Mouse (Mus musculus) spleen, adult 18-20 months (tissue): ENCODE measurements around the gene Fam135a.

Source experiments
- DNase-seq, 2 experiments: peaks; one replicate each; pipeline ENCODE4 v3.0.0; 2022; ENCODE audit warnings: mixed read lengths in 2 of 2

Gene Fam135a

DNA sequence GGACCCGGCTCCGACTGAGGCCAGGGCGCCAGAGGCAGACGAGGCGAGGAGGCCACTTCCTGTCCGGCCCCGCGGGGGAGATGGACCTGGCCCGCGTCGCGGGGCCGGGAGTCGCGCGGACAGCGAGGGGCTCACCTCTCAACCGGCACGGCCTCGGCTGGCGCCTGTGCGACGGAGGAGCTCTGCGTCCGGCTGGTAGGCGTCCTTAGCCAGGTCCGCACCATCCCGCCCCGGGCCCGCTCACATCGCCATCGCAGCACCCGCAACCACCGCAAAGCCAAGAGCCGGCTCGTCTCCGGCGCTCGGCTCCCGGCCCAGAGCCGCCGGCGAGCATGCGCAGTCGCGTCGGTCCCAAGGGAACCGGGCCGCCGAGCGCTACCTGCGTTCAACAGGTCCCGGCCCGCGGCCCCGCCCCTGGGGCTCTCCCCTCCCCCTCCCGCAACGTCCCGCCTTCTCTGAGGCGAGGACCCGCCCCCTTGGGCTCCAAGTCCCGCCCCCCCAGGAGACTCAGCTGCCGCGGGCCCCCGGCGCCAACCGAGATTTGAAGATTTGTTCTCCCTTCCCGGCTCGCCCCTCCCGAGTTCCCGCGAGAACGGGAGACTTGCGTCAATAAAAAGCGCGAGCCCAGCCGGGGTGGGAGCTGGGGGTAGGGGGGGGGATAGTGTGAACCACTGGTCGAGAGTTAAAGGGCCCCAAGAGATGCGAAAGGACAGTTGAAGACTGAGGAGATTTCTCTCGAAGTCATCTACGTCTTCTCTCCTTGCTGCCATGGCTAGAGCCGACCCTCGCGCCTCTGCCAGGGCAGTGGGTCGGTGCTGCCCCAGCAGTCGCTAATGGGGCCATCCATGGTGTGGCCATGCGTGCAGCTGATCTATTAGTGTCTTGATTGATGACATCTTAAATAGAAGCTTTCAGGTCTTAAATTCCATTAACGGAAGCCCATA lies at the start of gene Fam135a:
Fam135a (minus strand) TSS at position 416 of the 944 bp plus-strand sequence.
- DNase-seq = peak; percentile 63 to 72

DNA sequence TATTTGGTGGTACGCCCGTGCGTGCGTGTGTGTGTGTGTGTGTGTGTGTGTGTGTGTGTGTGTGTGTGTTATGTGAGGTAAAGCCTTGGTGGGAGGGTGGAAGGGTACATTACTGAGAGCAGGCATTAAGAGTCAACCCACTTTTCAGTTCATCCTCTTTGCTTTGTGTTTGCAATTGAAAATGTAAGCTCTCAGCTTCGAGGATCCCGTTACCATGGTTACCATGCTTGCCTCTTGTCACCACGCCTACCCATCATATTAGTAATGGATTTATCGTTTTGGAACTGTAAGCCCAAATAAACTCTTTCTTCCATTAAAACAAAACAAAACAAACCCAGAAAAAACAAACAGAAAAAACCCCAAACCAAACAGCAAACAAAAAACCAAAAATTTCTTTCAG lies 43.4 kb upstream of the Fam135a start:
- DNase-seq = no peak

DNA sequence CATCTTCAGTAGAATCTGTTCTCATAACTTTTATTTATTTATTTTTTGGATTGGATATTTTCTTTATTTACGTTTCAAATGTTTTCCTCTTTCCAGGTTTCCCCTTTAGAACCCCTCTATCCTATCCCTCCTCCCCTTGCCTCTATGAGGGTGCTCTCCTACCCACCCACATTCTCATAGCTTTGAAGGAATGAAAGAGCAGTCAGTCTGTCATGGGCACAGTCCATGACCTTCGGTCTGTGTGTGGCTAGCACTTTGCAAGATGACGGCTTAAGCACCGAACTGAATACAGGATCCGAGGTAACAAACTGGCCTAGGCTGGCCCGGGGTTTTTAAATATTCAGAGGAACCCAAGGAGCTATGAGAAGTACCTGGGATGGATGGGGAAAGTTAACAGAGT lies 40.4 kb upstream of the Fam135a start:
- no peak for DNase-seq

DNA sequence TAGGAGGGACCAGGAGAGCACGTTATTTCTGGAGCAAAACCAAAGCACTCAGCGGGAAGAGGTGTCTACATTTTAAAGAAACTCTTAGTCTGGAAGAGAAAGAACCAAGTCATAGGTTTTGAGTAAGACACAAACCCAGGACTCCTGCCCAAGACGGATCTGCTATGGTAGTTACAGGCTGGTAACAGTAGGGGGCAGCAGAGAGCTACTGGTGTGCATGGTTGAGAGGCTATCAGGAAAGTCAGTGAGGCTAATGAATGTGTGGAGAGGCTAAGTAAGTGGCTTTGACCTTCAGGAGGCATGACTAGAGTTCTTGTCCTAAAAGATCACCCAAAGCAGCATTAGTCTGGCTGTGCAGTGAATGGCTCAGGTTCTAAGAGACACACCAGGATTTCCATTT lies 37.0 kb upstream of the Fam135a start:
- DNase-seq = peak; percentile 5 to 28

DNA sequence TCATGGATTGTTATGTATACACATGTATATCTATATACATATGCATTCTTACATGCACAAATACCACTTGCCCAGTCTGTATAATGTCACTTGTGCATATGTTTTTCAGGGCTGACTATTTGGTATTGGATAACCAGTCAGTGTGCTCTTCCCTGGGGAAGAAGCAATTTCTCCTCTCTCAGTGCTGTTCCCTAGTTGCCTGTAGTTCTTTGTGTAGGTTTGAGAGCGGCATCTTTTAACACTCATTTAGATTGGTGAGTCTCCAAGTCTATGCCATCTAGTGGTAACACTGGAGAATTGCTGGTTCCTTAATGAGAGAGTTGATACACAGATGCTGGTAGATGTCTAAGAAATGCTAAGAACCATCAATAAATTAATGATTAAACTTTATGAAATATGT lies 34.7 kb upstream of the Fam135a start:
- no peak for DNase-seq

GRCm38 (mm10) chr1:24133853-24134252 lies 33.7 kb upstream of the Fam135a start:
- no peak for DNase-seq

DNA sequence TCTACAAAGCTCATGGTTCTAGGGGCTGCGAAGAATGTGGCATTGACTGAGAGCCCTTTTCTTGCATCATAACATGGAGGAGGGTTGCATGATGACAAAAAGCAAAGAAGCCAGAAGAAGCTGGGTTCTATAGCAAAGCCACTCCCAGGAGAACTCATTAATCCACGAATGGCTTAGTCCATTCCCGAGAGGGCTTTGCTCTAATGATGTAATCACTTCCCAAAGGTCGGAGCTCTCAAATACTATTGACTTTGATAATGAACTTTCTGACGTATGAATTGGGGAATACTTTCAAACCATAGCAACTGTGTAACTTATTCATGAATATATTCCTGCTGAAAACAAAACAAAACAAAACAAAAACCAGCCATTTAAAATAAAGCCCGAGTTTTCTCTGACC lies 27.7 kb upstream of the Fam135a start:
- no peak for DNase-seq

DNA sequence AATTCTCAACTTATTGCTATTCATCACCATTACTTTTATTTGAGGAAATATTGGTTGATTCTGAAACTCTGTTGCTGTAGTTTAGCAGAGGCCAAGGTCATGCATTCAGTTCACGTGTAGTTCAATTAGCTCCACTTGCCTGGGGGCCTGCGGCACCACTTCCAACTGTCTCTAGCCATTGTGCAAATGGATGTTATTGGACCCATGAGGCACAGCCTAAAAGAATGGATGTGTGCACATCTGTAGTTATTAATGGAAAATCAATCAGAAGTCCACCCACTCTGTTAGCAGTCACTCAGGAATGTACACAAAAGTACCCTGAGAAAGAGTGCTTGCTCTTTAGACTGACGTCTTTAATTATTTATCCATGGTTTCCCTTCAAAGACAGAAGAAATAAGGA lies 24.5 kb upstream of the Fam135a start:
- DNase-seq = no peak

DNA sequence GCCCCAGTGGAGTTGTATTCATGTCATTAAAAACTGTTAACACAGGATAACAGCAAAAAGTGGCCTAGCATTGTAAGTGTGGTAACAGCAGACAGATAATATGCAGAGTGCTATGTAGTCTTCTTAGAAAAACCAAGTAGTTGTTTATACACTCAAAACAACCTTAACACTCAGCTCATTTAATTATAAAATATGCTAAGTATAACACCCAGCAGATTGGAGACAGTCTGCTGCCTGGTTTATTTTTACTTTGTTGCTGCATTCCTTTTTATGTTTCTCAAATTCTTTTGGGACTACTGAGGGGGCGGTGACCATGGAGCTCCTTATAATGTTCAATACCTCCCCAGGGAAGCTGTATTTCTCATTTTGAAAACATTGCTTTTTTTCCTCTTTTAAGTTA lies 22.4 kb upstream of the Fam135a start:
- DNase-seq = no peak

- DNase-seq = no peak
These were observed 8.0 kb upstream of the Fam135a start for GRCm38 (mm10) chr1:24107971-24108773.

DNA sequence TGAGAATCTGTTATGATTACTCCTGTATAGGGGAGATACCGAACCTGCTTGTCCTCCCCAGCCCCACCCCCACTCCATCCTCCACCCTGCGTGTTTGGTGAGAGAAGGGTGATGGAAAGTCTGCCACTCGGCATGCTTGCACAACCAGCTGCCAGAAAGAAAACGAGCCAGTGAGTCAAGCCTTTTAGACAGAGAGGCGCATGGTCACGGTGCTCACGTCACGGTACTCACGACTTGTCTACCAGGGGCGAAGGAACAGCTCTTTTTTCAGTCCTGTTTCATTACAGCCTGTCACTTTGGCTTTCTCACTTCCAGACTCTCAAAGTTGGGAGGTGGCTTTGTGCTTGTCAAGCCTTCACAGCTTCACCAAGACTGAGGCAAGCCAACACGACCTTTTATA lies 7.2 kb upstream of the Fam135a start:
- DNase-seq = no peak

DNA sequence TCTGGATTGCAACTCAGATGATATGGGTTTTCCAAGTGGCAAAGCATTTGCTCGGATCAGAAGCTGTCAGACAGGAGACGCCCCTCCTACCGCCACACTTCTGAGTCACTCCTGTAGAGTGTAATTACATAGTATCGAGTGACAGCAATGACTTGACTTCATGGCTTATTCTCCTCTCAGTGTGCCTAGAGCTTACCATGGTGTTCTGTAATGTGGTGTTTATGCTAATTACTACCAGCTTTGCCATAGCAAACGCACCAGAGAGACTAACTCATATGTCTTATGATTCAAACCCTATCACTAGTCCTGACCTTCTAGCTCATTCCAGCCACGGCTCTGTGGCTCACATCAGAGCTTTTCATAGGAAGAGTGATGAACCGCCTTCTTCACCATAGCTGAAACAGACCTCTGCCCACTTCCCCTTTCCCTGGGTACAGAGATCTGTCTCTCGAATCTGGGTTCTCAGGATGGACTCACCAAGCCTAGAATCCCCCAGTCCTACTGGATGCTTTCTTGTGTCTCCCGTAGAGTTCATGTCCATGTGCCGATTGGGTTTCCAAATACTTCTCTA lies 2.5 kb upstream of the Fam135a start:
- no peak for DNase-seq

DNA sequence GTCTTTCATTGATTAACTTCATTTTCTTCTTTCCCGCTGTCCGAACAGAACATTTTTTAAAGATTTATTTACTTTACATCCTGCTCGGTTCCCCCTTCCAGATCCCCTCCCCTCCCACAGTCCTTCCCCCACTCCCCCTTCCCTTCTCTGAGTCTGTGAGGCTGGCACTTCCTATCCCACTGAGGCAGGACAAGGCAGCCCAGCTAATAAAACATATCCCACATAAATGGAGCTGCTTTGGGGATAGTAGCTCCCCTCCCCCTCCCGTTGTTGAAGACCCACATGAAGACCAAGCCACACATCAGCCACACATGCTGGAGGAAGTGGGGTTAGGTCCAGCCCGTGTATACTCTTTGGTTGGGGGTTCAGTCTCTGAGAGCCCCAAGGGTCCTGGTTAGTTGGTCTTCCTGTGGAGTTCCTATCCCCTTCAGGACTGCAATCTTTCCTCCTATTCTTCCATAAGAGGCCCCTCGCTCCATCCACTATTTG lies 773 bp upstream of the Fam135a start:
- no peak for DNase-seq

DNA sequence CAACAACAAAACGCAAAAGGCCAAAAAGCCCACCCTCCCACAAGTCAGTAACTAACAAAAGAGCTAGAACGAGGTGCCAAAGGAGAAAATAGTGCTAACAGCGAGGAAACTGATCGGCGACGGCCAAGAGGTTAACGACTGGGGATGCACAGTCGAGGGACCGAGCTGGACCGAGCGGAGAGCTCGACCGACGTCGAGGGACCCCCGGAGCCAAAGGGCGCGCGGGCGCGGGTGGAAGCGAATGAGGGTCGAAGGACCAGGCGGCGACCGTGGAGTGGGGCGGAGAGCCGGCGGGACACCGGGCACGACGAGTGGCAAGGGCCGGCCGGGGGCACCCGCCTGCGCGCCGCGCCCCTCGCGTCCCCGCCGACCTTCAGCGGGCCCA lies 608 bp downstream of the Fam135a start:
- peak in 1 of 2 experiments; percentile 6 for DNase-seq

DNA sequence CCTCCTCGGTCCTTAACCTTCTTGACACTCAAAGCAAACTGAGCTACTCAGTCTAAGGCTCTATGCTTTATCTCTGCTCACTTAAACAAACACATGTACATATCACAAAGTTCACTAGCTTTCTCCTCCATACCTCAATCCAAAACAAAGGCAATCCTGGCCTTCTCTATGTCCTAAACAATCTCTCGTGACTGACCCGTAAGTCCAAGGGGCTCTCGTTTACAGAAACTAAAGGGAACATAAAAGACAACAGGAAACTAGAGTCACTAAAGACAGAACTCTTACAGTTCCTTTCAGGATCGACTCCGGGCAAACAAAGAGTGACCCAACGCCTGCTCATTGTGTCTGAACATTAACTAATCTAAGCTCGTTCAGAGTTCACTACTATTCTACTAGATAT lies 2.6 kb downstream of the Fam135a start:
- no peak for DNase-seq

DNA sequence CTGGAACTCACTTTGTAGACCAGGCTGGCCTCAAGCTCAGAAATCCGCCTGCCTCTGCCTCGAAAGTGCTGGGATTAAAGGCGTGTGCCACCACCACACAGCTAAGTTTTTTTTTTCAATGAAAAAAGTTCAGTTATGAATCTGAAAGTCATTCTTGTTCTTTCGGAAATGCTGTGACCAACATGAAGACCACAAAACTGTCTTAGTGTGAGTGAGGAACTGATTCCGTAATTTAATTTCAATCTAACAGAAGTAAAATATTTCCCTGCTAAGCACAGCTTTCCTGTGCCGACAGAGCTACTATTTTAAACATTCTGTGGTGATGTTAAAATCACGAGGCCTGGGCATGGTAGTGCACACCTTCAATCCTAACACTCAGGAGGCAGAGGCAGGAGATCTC lies 7.7 kb downstream of the Fam135a start:
- no peak for DNase-seq

- no peak for DNase-seq
These were observed 9.5 kb downstream of the Fam135a start for GRCm38 (mm10) chr1:24090603-24091002.

GRCm38 (mm10) chr1:24090094-24090493 lies 10.0 kb downstream of the Fam135a start:
- no peak for DNase-seq

GRCm38 (mm10) chr1:24086176-24086575 lies 14.0 kb downstream of the Fam135a start:
- DNase-seq = no peak

GRCm38 (mm10) chr1:24074396-24074795 lies 25.7 kb downstream of the Fam135a start:
- no peak for DNase-seq

GRCm38 (mm10) chr1:24073386-24074248 lies 26.5 kb downstream of the Fam135a start:
- DNase-seq = no peak

DNA sequence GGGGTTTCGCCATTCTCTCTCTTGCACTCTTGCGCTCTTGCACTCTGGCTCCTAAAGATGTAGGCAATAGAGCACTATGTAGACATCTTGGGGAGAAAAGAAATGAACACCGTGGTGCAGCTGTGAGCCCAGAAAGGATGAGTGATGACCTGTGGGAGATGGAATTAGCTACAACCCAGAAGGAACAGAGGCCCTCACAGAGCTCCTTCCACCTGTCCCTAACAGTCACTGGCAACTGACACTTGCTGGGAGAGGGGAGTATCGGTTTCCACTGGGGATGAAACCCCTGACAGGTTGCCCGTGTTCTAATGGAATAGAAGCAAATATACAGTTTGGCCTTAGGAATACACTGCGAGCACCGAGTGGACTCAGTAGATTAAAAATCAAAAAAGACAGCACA lies 31.3 kb downstream of the Fam135a start:
- no peak for DNase-seq
